Mouse (Mus musculus) urinary bladder, postnatal 25 days (tissue): ENCODE results near the gene Gm10134.
A peak's percentile ranks its signal among the peaks of the same experiment; 100 is the strongest.
"Not testable (repeated sequence)": the region's sequence is repeated elsewhere in the genome, so short reads cannot be mapped to it uniquely, and the experiment has no call there.

Experiments used
- DNase-seq: peaks from one replicate; pipeline ENCODE4 v3.0.0; 2022; ENCODE audit warnings: low spot score

The Gm10134 gene

GRCm38 (mm10) chr2:28506291-28506690 lies 396 bp downstream of the Gm10134 start:
- DNase-seq = no peak

- DNase-seq = not testable (repeated sequence)
Measured at GRCm38 (mm10) chr2:28511600-28511999, 5.7 kb downstream of the Gm10134 start.

- peak; percentile 48 for DNase-seq
Measured at GRCm38 (mm10) chr2:28512798-28513401, 7.0 kb downstream of the Gm10134 start, which contains the start of gene Ralgds. Gene Ralgds (plus strand): TSS chr2:28513125.

GRCm38 (mm10) chr2:28513431-28514370 lies 7.8 kb downstream of the Gm10134 start:
- peak; percentile 50 for DNase-seq

- DNase-seq = peak; percentile 83
Measured at GRCm38 (mm10) chr2:28514489-28514888, 8.6 kb downstream of the Gm10134 start.

GRCm38 (mm10) chr2:28517206-28517909 lies 11.5 kb downstream of the Gm10134 start:
- peak; percentile 86 for DNase-seq

GRCm38 (mm10) chr2:28518231-28518630 lies 12.3 kb downstream of the Gm10134 start:
- no peak for DNase-seq

GRCm38 (mm10) chr2:28520581-28520980 lies 14.7 kb downstream of the Gm10134 start:
- no peak for DNase-seq

GRCm38 (mm10) chr2:28521571-28522151 lies 15.8 kb downstream of the Gm10134 start:
- no peak for DNase-seq

GRCm38 (mm10) chr2:28522166-28522565 lies 16.3 kb downstream of the Gm10134 start:
- no peak for DNase-seq

- DNase-seq = peak; percentile 70
Measured at GRCm38 (mm10) chr2:28523643-28524117, 17.8 kb downstream of the Gm10134 start.

- no peak for DNase-seq
Measured at GRCm38 (mm10) chr2:28524406-28524805, 18.5 kb downstream of the Gm10134 start.

- DNase-seq = peak; percentile 56
Measured at GRCm38 (mm10) chr2:28525219-28525942, 19.5 kb downstream of the Gm10134 start.

- DNase-seq = no peak
Measured at GRCm38 (mm10) chr2:28525943-28526876, 20.3 kb downstream of the Gm10134 start.

- no peak for DNase-seq
Measured at GRCm38 (mm10) chr2:28527436-28528353, 21.8 kb downstream of the Gm10134 start.

GRCm38 (mm10) chr2:28528354-28528730 lies 22.4 kb downstream of the Gm10134 start:
- DNase-seq = no peak

- no peak for DNase-seq
Measured at GRCm38 (mm10) chr2:28529856-28530255, 24.0 kb downstream of the Gm10134 start.

- DNase-seq = no peak
Measured at GRCm38 (mm10) chr2:28530311-28530710, 24.4 kb downstream of the Gm10134 start.
